Comparison of ENCODE assay signal across 8 mouse cellular contexts in the genomic region with DNA sequence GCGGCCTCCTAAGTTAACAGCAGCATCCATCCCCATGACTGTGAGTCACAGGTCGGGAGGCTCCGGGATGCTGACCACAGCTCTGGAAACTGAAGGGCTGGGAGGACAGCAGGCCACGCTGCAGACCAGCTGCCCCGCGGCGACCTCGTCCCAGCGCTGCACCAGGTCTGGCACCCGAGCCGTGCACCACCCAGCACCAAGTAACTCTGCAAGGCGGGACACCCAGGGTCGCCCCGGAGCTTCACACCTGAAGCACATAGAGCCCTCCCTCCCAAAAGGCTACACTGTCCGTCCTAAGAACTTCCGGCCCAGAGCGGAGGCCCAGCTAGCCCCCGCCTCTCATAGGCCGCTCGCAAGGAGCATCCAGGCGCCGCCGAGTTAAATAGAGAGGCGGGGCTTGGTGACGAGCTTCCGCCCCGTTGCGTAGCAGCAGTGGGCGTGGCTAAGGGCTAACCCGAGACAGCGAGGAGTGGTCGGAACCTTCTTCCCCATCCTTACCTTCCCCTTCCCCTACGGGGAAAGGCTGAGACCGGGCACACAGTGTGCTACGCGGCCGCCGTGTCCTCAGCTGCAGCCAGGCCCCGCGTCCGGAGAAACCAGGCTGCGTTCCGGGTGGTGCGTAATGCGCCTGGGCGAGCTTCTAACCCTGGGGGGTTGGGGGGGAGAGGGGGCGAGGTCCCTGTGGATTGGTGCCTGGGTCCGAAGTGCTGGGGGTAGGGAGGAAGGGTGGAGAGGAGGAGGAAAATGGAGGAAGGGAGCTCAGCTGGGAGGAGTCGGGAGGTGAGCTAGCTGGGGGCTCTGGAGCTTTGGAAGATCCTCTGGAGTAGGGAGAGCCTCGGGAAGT. TPM values are rescaled to one million over a fixed set of nuclear protein-coding genes. Genes with fewer than 3 reads are reported as not detected.
A peak's percentile ranks its signal among the peaks of the same experiment; 100 is the strongest.
DNase-seq lines count a peak whose midpoint lies in the region; ATAC-seq and TF ChIP-seq lines count a peak whose summit lies in the region.

A gene (minus strand): TSS at position 282 of the 844 bp plus-strand sequence.
A gene (plus strand): TSS at position 447 of the 844 bp plus-strand sequence.

- peaks cover 2 to 9% of the 10 kb centered on the region in 2 experiments for H3K36me3 ChIP-seq in MEL (ENCODE audit: control insufficient read depth in 1 of 2, insufficient read depth in 2 of 2, low read length in 2 of 2)
- peaks cover 29% of the 10 kb centered on the region for H3K36me3 ChIP-seq in forebrain, postnatal 0 days (ENCODE audit: insufficient read depth)
- H3K36me3 ChIP-seq in lung, embryonic 15.5 days = peaks cover 14% of the 10 kb centered on the region

- peak within 1 kb of the TSS; percentile 79 to 91 for H3K4me3 ChIP-seq in MEL (ENCODE audit: control insufficient read depth in 1 of 2, insufficient read depth in 1 of 2, low read depth in 2 of 2, low read length in 2 of 2)
- peak within 1 kb of the TSS; percentile 81 for H3K4me3 ChIP-seq in cerebellum, adult 2 months (replicated peaks; ENCODE audit: insufficient read depth, low read depth, low read length)
- peak within 1 kb of the TSS; percentile 99 for H3K4me3 ChIP-seq in forebrain, postnatal 0 days (ENCODE audit: low read depth, low read length)
- H3K4me3 ChIP-seq in lung, embryonic 15.5 days = peak within 1 kb of the TSS; percentile 89

- TF ChIP-seq CTCF in MEL (IDR thresholded peaks at IDR 0.05 in 2 of 3, conservative IDR thresholded peaks at IDR 0.05 in 1 of 3; ENCODE audit: control insufficient read depth in 1 of 3, insufficient read depth in 1 of 3, low read depth in 2 of 3, low read length in 3 of 3, poor library complexity in 1 of 3, severe bottlenecking in 1 of 3) = no peak
- TF ChIP-seq CTCF in cerebellum, adult 2 months (IDR thresholded peaks at IDR 0.05; ENCODE audit: borderline replicate concordance, insufficient read depth, low read depth, low read length) = no peak
- no peak for TF ChIP-seq CTCF in forebrain, postnatal 0 days (IDR thresholded peaks at IDR 0.05; ENCODE audit: low read depth)

- peak; percentile 98 for DNase-seq in MEL (ENCODE audit: low read depth, low spot score)
- peak; percentile 95 for DNase-seq in cerebellum, adult 2 months
- peak; percentile 98 for DNase-seq in forebrain, postnatal 0 days
- peak; percentile 98 for DNase-seq in heart, postnatal 4 days
- DNase-seq in layer of hippocampus, adult 8-10 months (ENCODE audit: low spot score in 2 of 2) = peak; percentile 94
- DNase-seq in ovary, adult 18-20 months (ENCODE audit: low spot score) = peak; percentile 95
- DNase-seq in thymus, postnatal 0 days (ENCODE audit: low spot score) = peak; percentile 98

- peaks cover 0 to 8% of the 10 kb centered on the region in 2 experiments; a peak in 2 of 4 replicates for H3K4me1 ChIP-seq in MEL (ENCODE audit: control insufficient read depth in 1 of 2, insufficient read depth in 2 of 2, low read length in 2 of 2)
- H3K4me1 ChIP-seq in cerebellum, adult 2 months (ENCODE audit: control insufficient read depth, insufficient read depth, low read length) = peaks cover 10% of the 10 kb centered on the region
- peaks cover 24% of the 10 kb centered on the region for H3K4me1 ChIP-seq in forebrain, postnatal 0 days (ENCODE audit: insufficient read depth)
- H3K4me1 ChIP-seq in lung, embryonic 15.5 days = peaks cover 32% of the 10 kb centered on the region

- TF ChIP-seq RAD21 in MEL (IDR thresholded peaks at IDR 0.05; ENCODE audit: low read depth, low read length) = no peak

- H3K4me2 ChIP-seq in forebrain, postnatal 0 days (ENCODE audit: low read depth) = peak within 1 kb of the TSS; percentile 95
- peak within 1 kb of the TSS; percentile 96 for H3K4me2 ChIP-seq in lung, embryonic 15.5 days

- no peaks in the 10 kb centered on the region for H3K9me3 ChIP-seq in MEL (replicated peaks; ENCODE audit: insufficient read depth, low read length)
- H3K9me3 ChIP-seq in forebrain, postnatal 0 days (ENCODE audit: low read length) = no peaks in the 10 kb centered on the region
- no peaks in the 10 kb centered on the region for H3K9me3 ChIP-seq in lung, embryonic 15.5 days

- H3K9ac ChIP-seq in MEL (ENCODE audit: control insufficient read depth, low read depth, low read length, poor library complexity, severe bottlenecking) = peak within 1 kb of the TSS; percentile 88
- peak within 1 kb of the TSS; percentile 94 for H3K9ac ChIP-seq in forebrain, postnatal 0 days
- peak within 1 kb of the TSS; percentile 82 for H3K9ac ChIP-seq in lung, embryonic 15.5 days

- no peaks in the 10 kb centered on the region for H3K27me3 ChIP-seq in MEL (ENCODE audit: control insufficient read depth in 1 of 2, insufficient read depth in 2 of 2, low read length in 2 of 2)
- H3K27me3 ChIP-seq in cerebellum, adult 2 months (ENCODE audit: control insufficient read depth, insufficient read depth, low read length) = no peaks in the 10 kb centered on the region
- H3K27me3 ChIP-seq in forebrain, postnatal 0 days (ENCODE audit: insufficient read depth, low read length) = no peaks in the 10 kb centered on the region
- no peaks in the 10 kb centered on the region for H3K27me3 ChIP-seq in lung, embryonic 15.5 days

- H3K27ac ChIP-seq in MEL (ENCODE audit: control insufficient read depth, low read depth, low read length) = peak within 1 kb of the TSS; percentile 89
- peak within 1 kb of the TSS; percentile 80 for H3K27ac ChIP-seq in cerebellum, adult 2 months (ENCODE audit: insufficient read depth, low read length)
- peak within 1 kb of the TSS; percentile 97 for H3K27ac ChIP-seq in forebrain, postnatal 0 days (ENCODE audit: low read depth, low read length)
- H3K27ac ChIP-seq in lung, embryonic 15.5 days = peak within 1 kb of the TSS; percentile 97

- TF ChIP-seq EP300 in MEL (IDR thresholded peaks at IDR 0.05; ENCODE audit: low read depth in 1 of 2, low read length in 2 of 2) = no peak

- ATAC-seq in forebrain, postnatal 0 days = peak; percentile 89
- ATAC-seq in lung, embryonic 15.5 days (ENCODE audit: borderline replicate concordance, extremely low read depth, low FRiP score, low TSS enrichment) = peak; percentile 89

- peaks cover 32% of the 10 kb centered on the region for H3K79me2 ChIP-seq in MEL (ENCODE audit: control insufficient read depth, insufficient read depth, low read length, poor library complexity)

- WGBS in cerebellum, adult 2 months = under 1% methylated on average over 50 of the region's 50 CpGs
- under 1% methylated on average over 50 of the region's 50 CpGs for WGBS in forebrain, postnatal 0 days
- WGBS in lung, embryonic 15.5 days = under 1% methylated on average over 48 of the region's 50 CpGs

- TF ChIP-seq POLR2A in MEL (IDR thresholded peaks at IDR 0.05; ENCODE audit: control insufficient read depth in 1 of 2, insufficient read depth in 1 of 2, low read depth in 1 of 2, low read length in 2 of 2, poor library complexity in 1 of 2) = peak; percentile 85 to 89
- peak; percentile 93; the same call in 1 of the 2 replicates for TF ChIP-seq POLR2A in cerebellum, adult 2 months (IDR thresholded peaks at IDR 0.05; ENCODE audit: borderline replicate concordance, insufficient read depth, low read length)

TF ChIP-seq in MEL, 35 proteins besides CTCF, POLR2A, EP300 and RAD21:
- peak; percentile 69 for TF ChIP-seq ELF1 (IDR thresholded peaks at IDR 0.05; ENCODE audit: low read depth, low read length)
- TF ChIP-seq HCFC1 (IDR thresholded peaks at IDR 0.05; ENCODE audit: low read depth, low read length) = peak; percentile 83
- TF ChIP-seq TCF12 (IDR thresholded peaks at IDR 0.05; ENCODE audit: low read depth, low read length) = peak; percentile 66
- no peak for TF ChIP-seq MAFK (IDR thresholded peaks at IDR 0.05; ENCODE audit: borderline replicate concordance, low read depth, low read length)
- TF ChIP-seq MYB (IDR thresholded peaks at IDR 0.05; ENCODE audit: low read depth, low read length) = no peak
- peak; percentile 39; the same call in 1 of the 2 replicates for TF ChIP-seq SIN3A (IDR thresholded peaks at IDR 0.05; ENCODE audit: low read length)
- peak; percentile 80 for TF ChIP-seq NELFE (IDR thresholded peaks at IDR 0.05; ENCODE audit: low read depth, low read length)
- TF ChIP-seq TBP (IDR thresholded peaks at IDR 0.05; ENCODE audit: low read depth, low read length) = peak; percentile 93
- peak; percentile 60; the same call in 1 of the 2 replicates for TF ChIP-seq ZMIZ1 (IDR thresholded peaks at IDR 0.05; ENCODE audit: low read depth, low read length)
- TF ChIP-seq POLR2AphosphoS2 (IDR thresholded peaks at IDR 0.05; ENCODE audit: low read length) = no peak; the same call in 1 of the 2 replicates
- peak; percentile 42; the same call in 1 of the 2 replicates for TF ChIP-seq MXI1 (IDR thresholded peaks at IDR 0.05; ENCODE audit: low read depth, low read length)

RNA-seq across cellular contexts. Expression of the first gene that starts in this region (rescaled TPM):
- total RNA-seq in MEL (2012; rRNA removed) = 33.7 and 39.9 TPM in 2 replicates
- polyA plus RNA-seq in MEL (2012; ENCODE audit: insufficient read depth in 1 of 2, insufficient read length in 2 of 2, low read depth in 1 of 2, low replicate concordance in 2 of 2, missing spikeins in 1 of 2) = 100 to 1,000 TPM; 166 to 249 TPM
- 78.9 and 83.6 TPM in 2 replicates for polyA plus RNA-seq in cerebellum, adult 2 months (2012; rRNA removed)
- total RNA-seq in forebrain, postnatal 0 days (2014; rRNA removed) = 82.2 and 90.1 TPM in 2 replicates
- 158 and 159 TPM in 2 replicates for polyA plus RNA-seq in forebrain, postnatal 0 days (2015; fragmentation: Nextera tagmentation; extraction: Ambion mirVana)
- 10 to 100 TPM; 44.1 to 47.1 TPM for total RNA-seq in heart, postnatal 4 days (2021)
- 100 to 1,000 TPM in 2 of 4 experiments, 10 to 100 TPM in 2; 94.4 to 107 (median 100) TPM for total RNA-seq in layer of hippocampus, adult 8-10 months (2022)
- polyA plus RNA-seq in lung, embryonic 15.5 days (2015; fragmentation: Nextera tagmentation; extraction: Ambion mirVana) = 72.1 and 75.7 TPM in 2 replicates
- 59.0 and 68.0 TPM in 2 replicates for polyA plus RNA-seq in thymus, postnatal 0 days (2015; fragmentation: Nextera tagmentation; extraction: Ambion mirVana)

RNA-seq across cellular contexts. Expression of the second gene that starts in this region (rescaled TPM):
- total RNA-seq in MEL (2012; rRNA removed) = 25.4 and 28.1 TPM in 2 replicates
- 10 to 100 TPM in 1 of 2 experiments, not detected in 1; 27.4 TPM for polyA plus RNA-seq in MEL (2012; ENCODE audit: insufficient read depth in 1 of 2, insufficient read length in 2 of 2, low read depth in 1 of 2, low replicate concordance in 2 of 2, missing spikeins in 1 of 2)
- polyA plus RNA-seq in cerebellum, adult 2 months (2012; rRNA removed) = 88.0 and 90.5 TPM in 2 replicates
- total RNA-seq in forebrain, postnatal 0 days (2014; rRNA removed) = 118 and 129 TPM in 2 replicates
- 95.9 and 108 TPM in 2 replicates for polyA plus RNA-seq in forebrain, postnatal 0 days (2015; fragmentation: Nextera tagmentation; extraction: Ambion mirVana)
- 10 to 100 TPM; 25.0 to 27.0 TPM for total RNA-seq in heart, postnatal 4 days (2021)
- total RNA-seq in layer of hippocampus, adult 8-10 months (2022) = 10 to 100 TPM; 71.7 to 79.9 (median 75.7) TPM
- 39.8 and 42.1 TPM in 2 replicates for polyA plus RNA-seq in lung, embryonic 15.5 days (2015; fragmentation: Nextera tagmentation; extraction: Ambion mirVana)
- 30.0 and 31.7 TPM in 2 replicates for polyA plus RNA-seq in thymus, postnatal 0 days (2015; fragmentation: Nextera tagmentation; extraction: Ambion mirVana)

Comparison
In these comparisons a context has a peak if more than half of its experiments do, and no peak if none do; other contexts are left out.
1. Peak in every context shown above with its lines: DNase-seq, ATAC-seq, H3K4me3 ChIP-seq and H3K27ac ChIP-seq.